Mouse (Mus musculus): ENCODE measurements at regions not wholly inside any gene's neighbourhood (a gene's known extent, or its start where the extent isn't known, plus 50 kb on each side); places are given as distances from the start of the nearest gene placed in this dataset.

DNA sequence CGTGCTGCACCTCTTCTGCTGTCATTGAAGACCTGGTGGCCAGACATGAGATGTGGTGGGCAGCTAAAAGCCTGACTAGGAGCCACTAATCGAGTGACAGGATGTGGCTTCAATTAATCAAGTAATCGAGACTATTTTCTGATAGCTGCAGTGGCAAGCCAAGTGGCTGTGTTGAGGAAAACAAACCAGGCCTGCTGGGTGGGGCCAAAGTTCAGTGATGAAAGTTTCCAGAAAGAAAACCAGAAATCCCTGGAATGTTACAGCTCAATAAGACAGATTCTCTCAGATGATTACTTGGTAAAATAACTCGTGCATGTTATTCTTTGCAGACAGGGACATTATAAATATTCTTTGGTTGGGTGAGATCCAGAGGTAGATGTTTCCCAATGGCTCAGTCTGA, 564.4 kb upstream of the Tbl1xr1 start:
- ATAC-seq (ENCODE audit: insufficient read depth): no peak
- H3K4me2 ChIP-seq: no peak overlapping the region
- H3K9me3 ChIP-seq (replicated peaks): peaks cover 10% of the 10 kb centered on the region; the same call in 1 of the 2 replicates
- H3K36me3 ChIP-seq (replicated peaks): no peaks in the 10 kb centered on the region
- no peaks in the 10 kb centered on the region for H3K4me1 ChIP-seq (replicated peaks)
- no peak overlapping the region for H3K4me3 ChIP-seq (replicated peaks)
- WGBS (ENCODE audit: insufficient replicate concordance): 35% methylated on average over 4 of the region's 4 CpGs
- no peak overlapping the region for H3K9ac ChIP-seq
- H3K27me3 ChIP-seq: no peaks in the 10 kb centered on the region
- H3K27ac ChIP-seq (replicated peaks): no peak overlapping the region

DNA sequence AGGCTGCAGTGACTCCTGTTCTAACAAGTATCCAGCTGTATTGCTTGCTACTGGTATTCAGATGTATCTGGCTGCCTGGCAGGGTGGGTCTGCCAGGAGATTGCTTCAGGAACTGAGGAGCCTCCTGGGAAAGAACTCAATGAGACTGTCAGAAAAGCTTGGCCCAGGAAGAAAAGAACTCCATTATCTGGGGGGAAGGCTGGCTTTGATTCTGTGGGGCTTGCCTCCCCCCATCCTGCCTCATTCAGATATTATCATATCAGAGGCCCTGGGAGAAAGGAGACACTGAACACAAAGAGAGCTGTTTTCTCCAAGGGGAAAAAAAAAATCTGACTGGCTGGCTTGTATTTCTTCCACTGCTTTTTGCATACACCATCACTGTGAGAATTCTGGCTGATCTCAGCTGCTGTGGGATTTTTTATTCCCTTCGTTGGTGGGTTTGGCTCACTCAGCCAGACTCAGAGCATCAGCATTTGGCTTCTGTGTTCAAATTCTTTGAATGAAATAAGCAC, 552.0 kb upstream of the Tbl1xr1 start:
- H3K9me3 ChIP-seq (replicated peaks): no peaks in the 10 kb centered on the region
- no peaks in the 10 kb centered on the region for H3K4me1 ChIP-seq (replicated peaks)
- no peak for ATAC-seq (ENCODE audit: insufficient read depth)
- no peaks in the 10 kb centered on the region for H3K27me3 ChIP-seq
- 37% methylated on average over 1 of the region's 1 CpGs for WGBS (ENCODE audit: insufficient replicate concordance)
- H3K36me3 ChIP-seq (replicated peaks): no peaks in the 10 kb centered on the region
- H3K4me2 ChIP-seq: no peak overlapping the region
- H3K4me3 ChIP-seq (replicated peaks): no peak overlapping the region
- H3K27ac ChIP-seq (replicated peaks): no peak overlapping the region
- H3K9ac ChIP-seq: no peak overlapping the region

DNA sequence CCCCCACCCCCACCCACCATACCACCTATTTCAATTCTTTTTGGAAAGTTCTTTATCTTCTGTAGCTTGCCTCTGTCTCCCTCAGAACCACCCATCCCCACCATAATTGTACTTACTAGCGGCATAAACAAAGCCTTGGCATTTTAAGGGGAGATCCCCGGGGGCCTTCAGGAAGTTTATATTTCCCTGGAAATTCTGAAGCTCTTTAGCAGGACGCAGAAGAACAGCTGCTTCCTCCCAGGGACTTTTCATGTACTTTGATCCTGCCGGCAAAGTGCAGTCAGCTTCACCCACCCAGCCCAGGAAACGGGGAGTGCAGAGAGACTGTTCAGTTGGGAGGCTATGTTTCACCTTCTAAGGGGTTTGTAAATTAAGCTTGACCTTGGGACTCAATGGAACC, 545.6 kb upstream of the Tbl1xr1 start:
- no peak for ATAC-seq (ENCODE audit: insufficient read depth)
- no peaks in the 10 kb centered on the region for H3K27me3 ChIP-seq
- WGBS (ENCODE audit: insufficient replicate concordance): 21% methylated on average over 5 of the region's 5 CpGs
- H3K4me2 ChIP-seq: no peak overlapping the region
- no peak overlapping the region for H3K9ac ChIP-seq
- H3K9me3 ChIP-seq (replicated peaks): no peaks in the 10 kb centered on the region
- no peak overlapping the region for H3K27ac ChIP-seq (replicated peaks)
- no peaks in the 10 kb centered on the region for H3K4me1 ChIP-seq (replicated peaks)
- H3K4me3 ChIP-seq (replicated peaks): no peak overlapping the region
- H3K36me3 ChIP-seq (replicated peaks): no peaks in the 10 kb centered on the region

DNA sequence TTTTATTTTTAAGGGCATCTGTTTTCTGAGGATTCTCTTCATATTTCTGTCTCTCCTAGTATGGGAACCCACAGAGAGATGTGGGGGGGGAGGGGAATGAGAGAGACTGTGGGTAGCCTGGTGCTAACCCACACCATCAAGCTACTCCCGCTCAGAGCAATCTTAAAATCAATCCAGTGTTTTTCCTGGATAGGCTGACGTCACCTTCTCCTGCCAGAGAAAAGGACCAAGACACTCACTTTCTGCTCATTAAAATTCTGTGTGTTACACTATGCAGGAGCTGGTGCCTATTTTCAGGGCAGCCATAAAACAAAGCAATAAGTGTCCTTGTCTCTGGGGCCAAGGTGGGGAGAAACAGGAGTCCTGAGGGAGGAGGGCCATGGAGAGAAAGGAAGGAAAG, 537.3 kb upstream of the Tbl1xr1 start:
- Histone ChIP-seq H3K4me1 (replicated peaks) (no peaks in the 10 kb centered on the region), H3K27ac (replicated peaks) (no peak overlapping the region), H3K4me2 (no peak overlapping the region), H3K9me3 (replicated peaks) (no peaks in the 10 kb centered on the region), H3K36me3 (replicated peaks) (no peaks in the 10 kb centered on the region), H3K4me3 (replicated peaks) (no peak overlapping the region), H3K27me3 (no peaks in the 10 kb centered on the region), H3K9ac (no peak overlapping the region)
- 63% methylated on average over 2 of the region's 2 CpGs for WGBS (ENCODE audit: insufficient replicate concordance)
- ATAC-seq (ENCODE audit: insufficient read depth): no peak

DNA sequence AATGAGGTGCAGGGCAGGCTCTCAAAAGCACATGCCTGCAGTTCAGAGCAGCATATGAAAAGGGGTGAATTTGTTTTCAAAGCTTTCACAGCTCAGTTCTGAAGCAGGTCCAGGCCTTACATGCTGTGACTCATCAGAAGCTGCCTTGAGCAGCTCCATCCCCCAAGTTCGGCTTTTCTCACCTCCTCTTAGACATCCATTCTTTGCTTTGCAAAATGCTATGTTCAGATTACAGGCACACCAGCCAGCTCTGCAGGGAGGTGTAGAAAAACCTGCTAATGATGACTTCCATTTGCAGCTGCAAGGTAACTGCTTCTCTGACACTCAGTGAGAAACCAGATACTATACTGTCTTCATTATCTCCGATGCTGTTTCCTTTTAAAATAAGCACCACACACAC, 532.0 kb upstream of the Tbl1xr1 start:
- H3K4me3 ChIP-seq (replicated peaks): no peak overlapping the region
- no peaks in the 10 kb centered on the region for H3K36me3 ChIP-seq (replicated peaks)
- no peaks in the 10 kb centered on the region for H3K4me1 ChIP-seq (replicated peaks)
- H3K9ac ChIP-seq: no peak overlapping the region
- no peak overlapping the region for H3K4me2 ChIP-seq
- ATAC-seq (ENCODE audit: insufficient read depth): no peak
- H3K27ac ChIP-seq (replicated peaks): no peak overlapping the region
- no peaks in the 10 kb centered on the region for H3K9me3 ChIP-seq (replicated peaks)
- no peaks in the 10 kb centered on the region for H3K27me3 ChIP-seq
- 55% methylated on average over 2 of the region's 2 CpGs for WGBS (ENCODE audit: insufficient replicate concordance)

DNA sequence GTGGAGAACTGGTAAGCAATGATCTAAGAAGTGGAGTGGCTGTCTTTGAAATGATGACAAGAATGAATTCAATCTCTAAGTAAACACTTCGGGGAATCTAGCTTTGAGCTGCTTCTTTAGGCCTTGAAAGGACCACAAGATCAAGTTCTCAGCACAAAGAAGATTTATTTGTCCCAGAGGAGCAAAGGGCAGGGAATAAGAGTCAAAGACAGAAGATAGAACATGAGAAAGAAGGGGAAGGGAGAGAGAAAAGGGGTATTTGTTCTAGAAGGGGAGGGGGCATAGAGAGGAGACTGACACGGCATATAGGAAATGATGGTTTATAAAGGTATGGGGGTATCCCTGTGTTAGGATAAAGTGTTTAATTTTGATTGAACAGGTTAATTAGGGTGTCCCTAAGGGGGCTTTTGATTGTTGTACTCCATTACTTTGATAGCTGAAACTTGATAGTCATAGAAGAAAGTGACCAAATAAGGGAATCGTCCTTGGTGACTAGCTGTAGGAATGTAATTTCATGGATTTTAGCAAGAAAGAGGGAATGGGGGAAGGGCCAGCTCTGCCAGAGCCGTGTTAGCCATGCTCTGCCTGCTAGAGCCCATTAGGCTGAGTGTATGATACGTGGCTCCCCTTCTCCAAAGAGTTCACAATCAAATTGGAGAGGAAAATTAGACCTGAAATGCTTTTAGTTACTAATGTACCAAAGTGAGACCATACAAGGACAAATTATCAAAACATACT, 531.1 kb upstream of the Tbl1xr1 start:
- WGBS (ENCODE audit: insufficient replicate concordance): 55% methylated on average over 5 of the region's 5 CpGs
- Histone ChIP-seq H3K27me3 (no peaks in the 10 kb centered on the region), H3K9me3 (replicated peaks) (no peaks in the 10 kb centered on the region), H3K4me2 (no peak overlapping the region), H3K4me1 (replicated peaks) (no peaks in the 10 kb centered on the region), H3K36me3 (replicated peaks) (no peaks in the 10 kb centered on the region), H3K4me3 (replicated peaks) (no peak overlapping the region), H3K9ac (no peak overlapping the region), H3K27ac (replicated peaks) (no peak overlapping the region)
- no peak for ATAC-seq (ENCODE audit: insufficient read depth)

DNA sequence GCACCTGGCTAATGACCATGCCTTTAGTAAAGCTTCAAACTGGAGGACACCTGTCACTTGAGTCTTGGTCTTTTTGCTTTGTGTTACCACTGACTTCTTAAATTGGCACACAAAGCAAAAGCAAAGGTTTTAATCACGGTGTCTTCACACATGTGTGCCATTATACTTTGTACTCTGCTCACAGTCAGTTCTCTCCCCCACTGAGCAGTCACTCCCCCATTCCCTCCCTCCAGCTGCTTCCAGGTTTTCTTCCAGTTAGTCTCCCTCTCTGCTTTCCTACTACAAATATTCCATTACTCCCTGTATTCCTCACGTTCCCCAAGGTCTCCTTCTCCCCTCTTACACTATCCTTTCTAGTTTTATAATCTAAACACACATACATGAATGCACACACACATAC, 530.0 kb upstream of the Tbl1xr1 start:
- no peak for ATAC-seq (ENCODE audit: insufficient read depth)
- Histone ChIP-seq H3K4me1 (replicated peaks) (no peaks in the 10 kb centered on the region), H3K4me2 (no peak overlapping the region), H3K36me3 (replicated peaks) (no peaks in the 10 kb centered on the region), H3K27me3 (no peaks in the 10 kb centered on the region), H3K4me3 (replicated peaks) (no peak overlapping the region), H3K27ac (replicated peaks) (no peak overlapping the region), H3K9ac (no peak overlapping the region), H3K9me3 (replicated peaks) (no peaks in the 10 kb centered on the region)
- 66% methylated on average over 2 of the region's 2 CpGs for WGBS (ENCODE audit: insufficient replicate concordance)

DNA sequence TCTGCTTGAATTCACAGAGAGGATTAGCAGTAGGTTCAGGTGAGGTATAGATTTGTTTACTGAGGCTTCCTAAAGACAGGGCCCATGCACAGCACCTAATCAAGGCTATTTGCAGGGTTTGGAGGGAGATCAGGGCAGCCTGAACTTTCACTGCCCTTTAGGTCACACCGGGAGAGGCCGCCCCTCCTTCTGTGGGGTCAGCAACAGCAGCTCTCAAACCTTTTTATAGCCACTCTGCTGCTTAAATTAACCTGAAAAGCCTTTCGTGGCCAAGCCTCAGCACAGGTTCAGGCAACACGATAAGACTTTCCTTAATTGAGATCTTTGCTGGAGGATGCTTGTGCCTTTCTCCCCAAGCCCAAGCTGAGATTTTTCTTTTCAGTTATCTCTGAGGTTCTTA, 526.8 kb upstream of the Tbl1xr1 start:
- H3K27ac ChIP-seq (replicated peaks): no peak overlapping the region
- 37% methylated on average over 4 of the region's 4 CpGs for WGBS (ENCODE audit: insufficient replicate concordance)
- no peak overlapping the region for H3K9ac ChIP-seq
- H3K4me3 ChIP-seq (replicated peaks): no peak overlapping the region
- no peaks in the 10 kb centered on the region for H3K4me1 ChIP-seq (replicated peaks)
- H3K27me3 ChIP-seq: no peaks in the 10 kb centered on the region
- H3K9me3 ChIP-seq (replicated peaks): no peaks in the 10 kb centered on the region
- no peak overlapping the region for H3K4me2 ChIP-seq
- no peaks in the 10 kb centered on the region for H3K36me3 ChIP-seq (replicated peaks)
- no peak for ATAC-seq (ENCODE audit: insufficient read depth)

DNA sequence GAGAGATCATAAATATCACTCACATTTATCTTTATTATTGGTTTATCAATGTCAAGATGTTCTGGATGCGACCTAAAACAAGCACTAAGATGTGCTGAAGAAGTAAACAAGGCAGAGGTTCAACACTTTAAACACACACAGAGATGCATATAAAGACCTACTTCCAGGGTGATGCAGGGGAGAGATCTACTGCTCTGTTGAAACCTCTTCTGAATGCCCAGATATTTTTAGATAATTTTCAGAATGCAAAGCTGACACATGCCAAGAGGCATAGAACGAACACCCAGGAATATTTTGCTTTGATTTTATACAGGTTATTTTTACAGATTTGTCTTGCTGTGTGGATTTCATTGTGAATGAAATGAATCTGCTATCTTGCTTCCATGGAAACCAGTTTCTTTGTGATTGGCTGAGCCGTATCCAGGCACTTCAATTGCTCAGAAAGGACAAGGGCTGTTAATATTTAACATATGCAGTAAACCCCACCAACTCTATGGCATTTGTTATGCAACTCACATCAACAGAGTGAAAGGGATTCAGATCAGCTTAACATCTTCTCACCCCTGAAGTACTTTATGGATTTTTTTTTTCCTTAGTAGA, 523.2 kb upstream of the Tbl1xr1 start:
- WGBS (ENCODE audit: insufficient replicate concordance): 47% methylated on average over 3 of the region's 3 CpGs
- Histone ChIP-seq H3K9ac (no peak overlapping the region), H3K4me2 (no peak overlapping the region), H3K4me3 (replicated peaks) (no peak overlapping the region), H3K9me3 (replicated peaks) (no peaks in the 10 kb centered on the region), H3K4me1 (replicated peaks) (no peaks in the 10 kb centered on the region), H3K27me3 (no peaks in the 10 kb centered on the region), H3K36me3 (replicated peaks) (no peaks in the 10 kb centered on the region), H3K27ac (replicated peaks) (no peak overlapping the region)
- no peak for ATAC-seq (ENCODE audit: insufficient read depth)

DNA sequence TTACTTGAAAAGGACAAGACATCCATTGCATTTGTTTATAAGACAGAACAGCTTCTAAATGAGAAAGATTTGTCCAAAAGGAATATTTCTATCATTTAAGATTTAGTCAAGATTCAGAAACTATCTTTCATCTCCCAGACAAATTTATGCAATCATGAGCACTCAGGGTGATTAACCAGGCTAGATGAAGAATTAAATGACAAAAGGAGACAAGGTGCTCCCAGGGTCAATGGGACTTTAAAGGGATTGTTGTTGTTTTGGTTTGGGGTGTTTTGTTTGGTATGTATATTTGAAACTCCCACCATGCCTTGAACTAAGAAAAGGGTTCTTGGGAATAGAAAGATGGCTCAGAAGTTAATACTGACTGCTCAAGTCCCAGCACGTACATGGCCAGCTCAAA, 522.6 kb upstream of the Tbl1xr1 start:
- H3K27me3 ChIP-seq: no peaks in the 10 kb centered on the region
- H3K4me2 ChIP-seq: no peak overlapping the region
- no peaks in the 10 kb centered on the region for H3K4me1 ChIP-seq (replicated peaks)
- no peaks in the 10 kb centered on the region for H3K36me3 ChIP-seq (replicated peaks)
- WGBS (ENCODE audit: insufficient replicate concordance): 34% methylated on average over 1 of the region's 1 CpGs
- H3K9ac ChIP-seq: no peak overlapping the region
- no peak overlapping the region for H3K27ac ChIP-seq (replicated peaks)
- no peaks in the 10 kb centered on the region for H3K9me3 ChIP-seq (replicated peaks)
- no peak overlapping the region for H3K4me3 ChIP-seq (replicated peaks)
- ATAC-seq (ENCODE audit: insufficient read depth): no peak

DNA sequence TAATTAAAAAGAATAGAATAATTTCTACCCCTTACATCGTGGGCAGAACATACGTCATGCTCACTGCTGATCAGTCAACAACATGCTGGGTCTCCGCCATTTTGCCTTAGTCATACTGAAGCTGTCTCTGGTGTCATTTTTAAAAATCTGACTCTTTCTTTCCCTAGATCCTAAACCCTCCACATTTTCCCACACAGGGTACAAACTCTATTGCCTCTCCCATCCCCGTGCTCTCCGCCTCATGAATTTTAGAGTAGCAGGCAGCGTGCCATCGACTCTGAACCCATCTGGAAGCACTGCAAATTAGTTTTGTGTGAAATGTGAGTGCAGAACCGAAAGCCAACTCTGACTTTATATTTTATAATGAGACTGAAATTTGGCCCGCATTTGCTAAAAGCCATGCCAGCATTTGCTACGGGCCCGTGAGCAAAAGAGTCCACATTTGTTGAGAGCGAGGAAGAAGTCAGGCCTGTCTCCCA, 518.5 kb upstream of the Tbl1xr1 start:
- Histone ChIP-seq H3K9me3 (replicated peaks) (no peaks in the 10 kb centered on the region), H3K4me3 (replicated peaks) (no peak overlapping the region), H3K36me3 (replicated peaks) (no peaks in the 10 kb centered on the region), H3K27ac (replicated peaks) (no peak overlapping the region), H3K4me2 (no peak overlapping the region), H3K27me3 (no peaks in the 10 kb centered on the region), H3K4me1 (replicated peaks) (no peaks in the 10 kb centered on the region), H3K9ac (no peak overlapping the region)
- 73% methylated on average over 12 of the region's 12 CpGs for WGBS (ENCODE audit: insufficient replicate concordance)
- no peak for ATAC-seq (ENCODE audit: insufficient read depth)
